Mouse (Mus musculus) left cerebral cortex, adult 9 months (tissue): ENCODE results near the gene Col27a1.

ENCODE experiments used
- DNase-seq, 2 experiments: peaks; one replicate each; pipeline ENCODE4 v3.0.0; 2022; ENCODE audit warnings: low spot score in 2 of 2

The Col27a1 gene

DNA sequence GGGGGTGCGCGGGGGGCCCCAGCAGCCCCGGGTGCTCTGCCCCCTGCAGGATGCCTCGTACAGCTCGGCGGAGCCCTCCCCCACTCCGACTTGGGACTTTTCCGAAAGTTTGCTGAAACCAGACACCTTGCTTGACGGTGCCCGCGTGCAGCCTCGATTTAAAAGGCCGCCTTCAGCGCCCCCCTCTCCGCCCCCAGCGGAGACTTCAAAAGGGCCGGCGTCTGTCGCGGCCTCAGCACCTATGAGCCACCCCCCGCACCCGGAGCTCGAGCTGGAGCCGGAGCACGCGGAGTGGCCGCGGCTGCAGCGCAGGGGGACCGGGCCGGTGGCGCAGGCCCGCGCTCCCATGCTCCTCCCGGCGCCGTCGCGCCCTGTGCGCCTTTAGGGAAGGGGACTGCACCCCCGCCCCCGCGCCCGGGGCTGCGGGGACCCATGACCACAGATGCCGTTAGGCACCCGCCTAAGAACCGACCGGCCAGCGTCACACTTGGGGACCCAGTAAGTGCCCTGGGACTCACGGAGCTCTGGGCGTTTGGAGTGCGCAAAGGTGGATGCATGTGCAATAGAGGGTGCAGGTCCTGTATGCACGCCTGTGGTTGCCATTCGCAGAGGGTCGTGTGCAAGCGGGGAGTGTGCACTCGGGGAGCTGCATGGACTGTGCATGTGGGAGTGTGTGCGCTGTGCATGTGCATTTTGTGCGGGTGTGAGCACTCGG is at the start of gene Col27a1:
Gene Col27a1 (plus strand): TSS at position 98 of the 715 bp plus-strand sequence.
- no peak for DNase-seq

DNA sequence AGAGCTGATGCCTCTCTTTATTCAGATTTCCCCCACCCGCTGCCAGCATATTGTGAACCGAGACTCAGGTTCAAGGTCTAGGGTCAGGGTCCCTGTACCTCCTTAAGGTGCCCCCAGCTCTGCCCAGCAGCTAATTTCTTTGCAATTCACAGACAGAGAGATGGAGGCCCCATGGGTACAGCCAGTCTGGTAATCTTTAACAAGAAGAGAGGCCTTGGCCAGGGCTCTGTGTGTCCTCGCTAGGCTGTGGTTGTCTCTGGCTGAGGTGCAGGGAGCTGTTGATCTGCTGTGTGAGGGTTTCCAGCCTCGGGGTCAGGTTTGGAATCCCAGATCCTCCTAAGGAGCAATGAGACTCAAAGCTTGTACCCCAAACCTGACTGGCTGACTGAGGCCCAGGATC is 48.2 kb upstream of the Col27a1 start:
- DNase-seq, result no peak

DNA sequence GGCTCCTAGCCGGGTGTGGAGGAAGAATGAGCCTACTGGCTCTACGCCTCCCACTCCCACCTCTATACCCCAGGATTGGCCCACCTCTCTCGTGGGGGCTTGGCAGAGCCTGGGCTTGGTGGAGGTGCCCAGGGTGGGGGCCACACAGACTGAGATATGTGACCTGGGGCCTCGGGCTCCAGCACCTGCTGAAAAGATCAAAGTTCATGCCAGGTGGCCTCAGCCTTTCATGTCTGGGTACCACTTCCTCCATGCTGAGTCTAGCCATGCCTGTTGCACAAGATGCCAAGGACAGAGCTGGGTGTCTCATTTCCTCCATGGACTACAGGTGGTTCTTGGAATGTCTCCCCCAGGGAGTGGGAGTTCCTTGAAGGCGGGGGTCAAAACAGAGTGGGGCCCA is 47.5 kb upstream of the Col27a1 start:
- no peak for DNase-seq

DNA sequence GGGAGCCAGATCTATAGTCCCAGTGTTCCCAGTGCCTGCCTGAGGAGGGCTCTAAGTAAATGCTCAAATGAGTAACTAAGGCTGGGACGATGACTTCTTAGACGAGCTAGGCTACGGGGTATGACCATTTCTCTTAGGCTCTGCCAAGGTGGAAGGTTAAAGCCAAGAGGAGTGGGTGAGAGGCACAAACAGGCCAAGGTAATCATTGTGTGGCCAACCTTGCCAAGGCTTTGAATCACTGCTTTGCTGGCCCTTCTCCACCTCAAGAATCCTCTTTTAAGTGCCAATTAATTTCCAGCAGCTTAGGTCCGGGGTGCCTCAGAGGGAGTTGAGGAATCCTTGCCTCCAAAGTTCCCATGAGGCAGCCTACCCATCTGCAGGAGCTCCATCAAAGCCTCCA is 43.7 kb upstream of the Col27a1 start:
- no peak for DNase-seq

DNA sequence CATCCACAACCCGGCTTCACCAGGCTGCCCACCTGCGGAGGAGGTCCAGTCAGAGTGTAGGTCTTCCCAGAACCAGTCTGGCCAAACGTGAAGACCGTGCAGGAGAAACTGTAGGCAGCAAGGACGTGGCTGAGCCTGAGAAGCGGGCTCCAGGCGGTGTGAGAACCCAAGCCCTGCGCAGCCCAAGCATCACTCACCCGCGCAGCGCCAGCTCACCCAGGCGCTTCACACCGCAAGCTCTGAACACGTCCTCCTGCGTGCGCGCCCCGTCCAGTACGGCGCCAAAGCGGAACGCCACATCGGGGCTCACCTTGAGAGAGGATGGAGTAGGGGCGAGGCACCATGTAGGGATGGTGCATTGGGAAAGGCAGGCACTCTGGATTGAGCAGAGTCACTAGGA is 42.7 kb upstream of the Col27a1 start:
- no peak for DNase-seq

DNA sequence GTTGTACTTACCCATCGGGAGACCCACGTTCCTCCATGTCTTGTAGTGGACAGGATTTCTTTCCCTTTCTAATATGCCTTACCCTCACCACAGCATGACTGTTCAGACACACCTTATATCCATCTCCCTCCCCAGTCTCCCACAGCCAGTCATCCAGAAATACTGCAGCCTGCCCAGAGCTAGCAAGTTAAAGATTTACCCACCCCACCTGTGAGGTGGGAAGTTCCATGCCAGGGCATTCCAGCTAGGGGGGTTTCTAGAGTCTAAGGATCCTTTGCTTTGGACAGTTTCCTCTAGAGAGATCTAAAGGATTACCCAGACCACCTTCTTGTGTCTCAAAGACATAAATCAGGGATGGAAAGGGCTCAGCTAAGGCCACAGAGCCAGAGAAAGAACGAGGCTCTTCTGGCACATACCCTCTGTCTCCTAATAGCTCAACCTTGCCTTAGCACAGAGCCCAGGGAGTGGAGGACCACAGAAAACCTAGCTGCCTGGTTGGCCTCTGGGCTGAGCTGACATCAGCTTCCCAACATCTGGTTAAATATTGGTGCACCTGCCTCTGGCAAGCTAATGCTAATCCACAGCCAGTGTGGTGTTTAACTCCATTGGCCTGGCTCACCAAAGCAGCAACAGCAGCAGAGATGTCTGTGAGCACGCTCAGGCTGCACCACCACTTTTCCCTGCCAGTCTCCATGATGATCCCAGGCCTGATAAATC is 41.7 kb upstream of the Col27a1 start, which contains the start of gene Kif12:
Gene Kif12 (minus strand): TSS at position 163 of the 717 bp plus-strand sequence.
- DNase-seq, result no peak

DNA sequence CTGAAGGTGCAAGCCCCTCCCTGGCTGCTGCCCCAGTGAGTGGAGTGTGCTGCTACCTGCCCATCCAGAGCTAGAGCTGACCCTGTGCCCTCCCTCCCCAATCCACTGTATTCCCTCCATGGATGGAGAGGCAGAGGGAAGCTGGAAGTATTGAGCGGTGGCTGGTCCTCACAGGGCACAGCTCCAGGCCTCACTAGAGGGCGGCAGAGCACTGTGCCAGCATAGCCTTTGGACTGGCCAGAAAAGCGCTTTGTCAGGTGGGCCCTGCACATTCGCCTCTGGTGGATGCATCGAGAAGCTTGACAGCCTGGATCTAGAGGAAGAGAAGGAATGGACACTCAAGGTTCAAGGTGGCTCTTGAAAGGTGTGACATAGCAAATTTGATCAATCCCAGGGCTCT is 32.2 kb upstream of the Col27a1 start:
- peak in 1 of 2 experiments; percentile 64 for DNase-seq

DNA sequence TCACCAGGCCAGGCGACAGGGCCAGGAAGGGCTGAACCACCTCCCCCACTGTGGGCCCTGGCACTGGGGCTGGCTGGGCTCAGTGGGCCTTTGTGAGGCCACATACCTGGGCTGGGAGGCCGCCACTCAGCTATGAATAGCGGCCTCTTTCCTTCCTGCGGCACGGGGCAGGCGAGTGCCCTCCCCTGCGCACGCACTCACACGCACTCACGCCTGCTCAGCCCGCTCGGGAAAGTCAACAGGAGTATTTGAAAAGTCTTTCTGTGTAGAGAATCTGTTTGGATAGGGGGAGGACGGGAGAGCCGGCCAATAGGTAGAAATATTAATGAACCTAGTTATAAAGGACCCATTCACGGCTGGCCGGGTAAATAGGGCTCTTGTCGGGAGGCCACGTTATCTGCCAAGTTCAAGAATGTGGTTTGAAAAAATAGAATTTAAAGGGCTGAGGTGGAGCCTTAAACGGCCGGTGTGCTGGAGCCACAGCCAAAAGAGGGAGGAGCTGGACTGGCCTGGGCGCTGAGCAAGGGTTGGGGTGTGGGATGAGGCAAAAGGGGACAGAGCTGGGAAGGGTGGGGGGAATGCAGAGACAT is 27.4 kb upstream of the Col27a1 start:
- no peak for DNase-seq

DNA sequence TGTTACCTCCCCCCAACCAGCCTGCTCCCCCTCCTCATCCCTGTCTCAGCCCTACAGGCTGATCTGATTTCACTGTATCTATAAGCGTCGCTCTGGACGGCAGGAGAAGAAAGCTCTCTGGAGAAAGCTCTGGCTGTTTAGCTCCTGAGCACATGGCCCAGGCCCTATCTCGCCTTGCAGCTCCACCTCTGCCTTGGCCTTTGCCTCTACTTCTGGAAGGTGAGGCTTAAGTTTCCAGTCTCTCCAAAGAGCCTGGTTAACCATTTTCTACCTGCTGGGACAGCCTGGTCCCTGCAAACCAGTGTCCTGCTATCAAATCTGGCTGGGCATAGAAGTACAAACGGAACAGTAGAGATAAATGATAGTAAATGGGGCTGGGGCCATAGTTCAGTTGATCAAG is 22.2 kb upstream of the Col27a1 start:
- no peak for DNase-seq

DNA sequence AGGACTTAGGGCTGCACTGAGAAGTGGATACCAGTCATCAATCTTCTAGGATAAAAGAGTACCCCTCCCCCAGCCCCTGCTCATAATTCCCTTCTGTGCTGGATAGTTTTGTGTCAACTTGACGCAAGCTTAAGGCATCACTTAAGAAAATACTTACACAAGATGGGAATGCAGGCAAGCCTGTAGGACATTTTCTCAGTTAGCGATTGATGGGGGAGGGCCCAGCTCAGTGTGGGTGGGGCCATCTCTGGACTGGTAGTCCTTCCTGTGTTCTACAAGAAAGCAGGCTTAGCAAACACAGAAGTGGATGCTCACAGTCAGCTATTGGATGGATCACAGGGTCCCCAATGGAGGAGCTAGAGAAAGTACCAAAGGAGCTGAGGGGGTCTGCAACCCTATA is 19.4 kb upstream of the Col27a1 start:
- DNase-seq, result no peak

DNA sequence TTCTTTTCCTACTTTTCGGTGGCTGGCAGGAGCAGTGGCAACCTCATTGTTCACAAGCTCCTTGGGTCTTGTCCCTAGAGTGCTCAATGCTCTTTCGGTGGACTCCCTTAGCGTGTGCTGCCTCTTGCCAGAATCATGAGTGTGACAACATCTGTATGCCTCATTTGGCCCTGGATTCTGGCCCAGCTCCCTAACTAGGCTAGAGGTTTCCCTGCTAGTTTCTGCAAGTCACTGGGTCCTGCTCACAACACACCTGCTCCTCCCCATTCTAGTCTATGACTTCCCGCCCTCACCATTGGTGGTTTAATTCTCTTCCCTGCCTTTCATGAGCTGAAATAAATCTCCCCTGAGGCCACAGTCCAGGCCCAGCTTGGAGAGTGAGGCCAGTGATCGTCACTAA is 14.4 kb upstream of the Col27a1 start:
- no peak for DNase-seq

DNA sequence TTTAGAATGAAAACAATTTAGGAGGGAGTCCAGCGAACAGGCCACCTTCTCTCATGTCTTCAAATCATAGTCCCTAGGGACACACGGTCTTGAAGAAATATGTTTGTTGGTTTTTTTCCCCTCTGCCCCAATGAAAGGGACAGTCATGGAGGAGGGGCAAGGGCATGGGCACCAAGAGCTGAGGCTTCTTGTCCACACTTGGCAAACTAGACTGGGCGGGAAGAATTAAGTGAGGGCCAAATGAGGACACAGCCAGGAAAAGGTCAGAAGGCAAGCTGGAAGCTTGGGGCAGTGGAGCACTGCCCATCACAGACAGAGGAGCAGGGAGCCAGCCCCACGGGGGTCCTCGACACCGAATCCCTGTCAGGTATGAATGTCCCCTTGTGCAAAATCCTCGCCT is 9.9 kb upstream of the Col27a1 start:
- no peak for DNase-seq

DNA sequence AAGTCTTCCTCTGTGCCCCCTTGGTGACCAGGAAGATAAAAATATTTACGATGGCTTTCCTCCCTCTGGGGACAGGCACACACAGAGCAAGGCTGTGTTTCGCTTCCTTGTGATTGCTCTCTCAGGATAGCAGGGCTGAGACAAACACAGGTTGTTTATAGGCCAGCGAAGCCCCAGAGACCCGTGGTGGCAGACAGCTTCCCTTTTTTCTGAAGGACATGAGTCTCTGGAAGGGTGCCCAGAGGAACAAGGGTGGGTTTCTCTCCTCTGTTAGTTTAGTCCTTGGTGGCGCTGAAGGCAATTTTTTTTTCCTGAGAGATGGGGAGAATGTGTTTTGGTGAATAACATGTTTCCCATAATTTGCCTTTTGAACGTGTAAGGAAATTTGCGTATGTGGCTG is 8.2 kb upstream of the Col27a1 start:
- DNase-seq, result peak in 1 of 2 experiments; percentile 46

DNA sequence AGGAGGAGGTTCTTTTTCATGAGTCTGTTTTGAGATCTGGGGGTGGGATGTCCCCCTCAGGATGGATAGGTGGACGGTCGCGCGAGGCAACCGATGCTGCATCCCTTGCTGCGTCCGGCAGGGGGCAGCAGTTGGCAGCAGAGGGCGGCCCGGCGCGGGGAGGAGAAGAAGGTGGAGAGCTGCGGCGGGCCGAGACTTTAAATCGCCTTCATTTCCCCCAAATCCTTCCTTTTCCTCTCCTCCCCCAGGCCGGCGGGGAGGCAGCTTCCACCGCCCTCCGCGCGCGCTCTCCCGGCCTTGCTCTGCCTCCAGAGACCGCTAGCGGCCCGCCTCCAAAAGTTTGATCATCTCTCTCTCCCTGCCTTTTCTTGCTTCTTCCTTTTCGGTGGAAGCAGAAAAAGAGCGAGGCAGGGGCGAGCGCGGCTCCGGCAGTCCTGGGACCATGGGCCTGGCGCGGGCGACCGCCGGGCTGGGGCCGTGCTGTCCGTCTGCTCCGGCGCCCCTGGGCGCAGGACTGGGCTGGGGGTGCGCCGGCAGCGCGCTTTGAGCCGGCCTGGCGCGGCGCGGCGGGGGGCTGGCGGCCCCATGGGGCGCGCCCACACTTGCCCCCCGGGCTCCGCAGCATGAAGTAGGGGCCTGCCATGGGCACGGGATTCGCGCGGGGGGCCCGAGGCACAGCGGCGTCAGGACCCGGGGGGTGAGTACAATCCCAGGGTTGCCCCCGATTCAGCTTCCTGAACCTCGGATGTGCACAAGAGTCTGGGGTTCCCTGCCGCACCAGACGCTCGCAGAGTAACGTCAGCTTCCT is 1.6 kb downstream of the Col27a1 start:
- DNase-seq, result peak in 1 of 2 experiments; percentile 72

DNA sequence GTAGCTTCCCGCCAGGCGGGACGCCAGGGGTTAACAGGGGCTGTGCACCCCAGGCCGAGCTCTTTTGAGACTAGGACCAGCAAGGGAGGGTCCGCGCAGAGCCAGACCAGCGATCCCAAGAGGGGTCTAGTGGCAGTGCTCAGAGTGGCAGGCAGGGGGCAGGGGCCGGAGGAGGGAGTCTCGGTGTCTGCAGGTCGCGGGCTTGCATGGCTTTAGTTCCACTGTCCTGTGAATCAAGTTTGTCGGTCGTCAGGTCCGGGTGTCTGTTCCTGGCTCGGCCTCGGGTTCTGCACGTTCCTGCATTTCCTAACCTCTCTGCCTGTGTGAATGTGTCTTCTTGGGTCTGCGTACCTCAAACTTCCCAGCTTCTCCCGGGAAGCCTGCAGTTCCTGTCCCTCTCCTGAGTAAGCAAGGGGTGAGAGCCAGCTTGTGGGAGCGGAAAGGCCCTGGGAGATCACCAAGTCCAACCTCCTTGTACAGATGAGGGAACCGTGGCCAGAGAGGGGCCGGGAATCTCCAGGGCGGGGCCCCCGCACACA is 2.3 kb downstream of the Col27a1 start:
- no peak for DNase-seq

DNA sequence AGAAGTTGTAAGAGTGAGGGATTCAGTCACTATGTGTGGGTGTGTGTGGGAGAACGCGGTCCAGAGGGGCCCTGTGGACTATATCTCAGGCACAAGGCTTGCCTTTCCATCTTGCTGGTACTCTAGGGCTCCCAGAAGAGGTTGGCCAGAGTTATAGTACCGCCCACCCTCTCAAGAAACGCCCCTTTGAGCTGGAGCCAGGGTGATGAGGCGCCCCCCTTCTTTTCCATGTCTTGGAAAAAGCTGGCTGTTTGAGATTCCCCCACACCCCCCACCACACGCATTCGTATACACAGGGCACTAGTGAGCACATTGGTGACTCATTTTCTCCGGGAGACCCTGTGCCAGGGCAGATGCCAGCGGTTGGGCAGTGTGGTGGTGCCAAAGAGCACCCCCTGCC is 2.8 kb downstream of the Col27a1 start:
- no peak for DNase-seq

DNA sequence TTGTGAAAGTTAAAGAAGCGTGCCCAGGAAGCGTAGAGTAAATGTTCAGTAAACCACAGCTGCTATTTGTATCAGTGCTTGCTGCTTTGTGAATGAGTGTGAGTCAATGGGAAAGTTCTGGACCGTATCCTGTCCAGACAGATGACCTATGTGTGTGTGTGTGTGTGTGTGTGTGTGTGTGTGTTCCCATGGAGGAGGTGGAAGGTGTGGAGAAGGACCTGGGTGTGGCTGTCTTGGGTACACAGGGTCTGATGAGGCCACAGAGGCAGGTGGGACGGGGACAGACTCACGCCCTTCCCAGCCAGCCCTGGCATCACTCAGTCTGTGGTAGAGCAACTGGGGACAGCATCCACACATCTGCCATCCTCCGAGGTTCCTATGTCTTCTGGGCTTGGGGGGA is 3.7 kb downstream of the Col27a1 start:
- DNase-seq, result no peak

DNA sequence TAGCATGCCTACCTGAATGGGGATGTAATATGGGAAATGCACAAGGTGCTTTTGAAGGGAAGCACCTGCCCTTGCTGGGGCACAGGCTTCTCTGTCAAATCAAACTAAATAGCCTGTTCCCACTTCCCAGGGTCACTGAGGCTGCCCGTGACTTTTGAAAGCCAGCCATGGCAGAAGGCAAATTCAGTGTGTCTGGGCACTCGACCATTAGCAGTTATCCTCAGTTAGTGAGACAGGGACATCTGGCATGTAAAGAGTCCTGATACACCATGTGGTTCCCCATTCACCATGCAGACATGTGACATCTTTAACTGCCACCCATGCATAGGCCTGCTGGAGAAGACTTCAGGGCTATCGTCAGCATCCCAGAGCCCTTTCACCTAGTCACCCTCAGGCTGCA is 5.3 kb downstream of the Col27a1 start:
- DNase-seq, result no peak

DNA sequence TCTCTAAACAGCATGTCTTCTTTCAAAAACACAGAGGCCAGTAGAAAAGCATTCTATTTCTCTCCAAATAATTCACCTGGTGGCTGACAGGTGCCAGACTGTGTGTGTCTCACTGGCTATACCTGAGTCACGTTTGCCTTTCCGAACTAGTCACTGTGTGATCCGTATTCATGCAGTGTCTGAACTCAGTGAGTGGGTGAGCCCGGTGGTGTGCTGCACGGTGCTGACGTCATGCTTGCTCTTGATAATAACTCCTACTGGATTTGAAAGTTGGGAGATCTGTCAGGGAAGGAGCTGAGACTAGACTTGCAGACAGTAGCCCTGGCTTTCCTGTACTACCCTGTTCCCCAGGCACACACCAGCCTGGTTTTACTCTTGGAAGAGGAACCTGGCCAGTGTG is 5.8 kb downstream of the Col27a1 start:
- no peak for DNase-seq

DNA sequence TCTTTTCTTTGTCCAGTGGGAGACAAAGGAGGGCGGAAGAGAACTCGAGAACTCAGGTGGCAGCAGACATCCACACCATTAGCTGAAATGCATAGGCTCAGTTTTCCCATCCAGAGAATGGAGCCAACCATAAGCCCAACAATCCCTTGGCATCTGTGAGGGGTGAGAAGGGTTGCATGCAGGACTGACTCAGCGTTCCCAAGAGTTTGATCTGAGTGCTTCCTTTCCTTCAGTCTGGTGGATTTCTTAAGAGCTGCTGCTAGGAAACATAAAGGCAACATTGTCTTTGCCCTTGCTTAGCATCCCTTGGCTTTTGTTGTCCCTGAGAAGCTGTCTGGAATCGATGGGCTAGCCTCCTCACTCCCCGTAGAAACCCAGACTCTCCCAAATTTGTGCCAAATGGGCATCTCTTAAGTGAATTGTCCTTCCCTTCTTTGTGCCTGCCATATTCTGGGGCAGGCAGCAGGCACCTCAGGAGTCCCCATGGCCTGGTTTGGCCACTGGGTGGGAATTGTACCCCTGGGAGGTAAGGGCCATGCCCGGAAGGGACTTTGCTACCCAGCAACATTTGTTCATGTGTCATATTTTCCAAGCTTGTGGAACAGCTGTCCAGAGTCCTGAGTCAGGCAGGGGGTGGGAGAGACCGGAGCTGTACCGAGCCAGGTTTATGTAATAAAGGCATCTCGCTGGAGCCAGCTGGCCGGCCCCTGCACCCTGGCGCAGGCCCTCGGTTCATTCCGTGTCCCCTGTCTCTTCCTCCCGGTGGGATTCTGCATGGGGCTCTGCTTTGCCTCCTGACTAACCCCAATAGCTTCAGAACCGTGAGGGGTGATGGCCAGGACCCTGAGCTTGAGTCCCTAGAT is 7.5 kb downstream of the Col27a1 start:
- no peak for DNase-seq

DNA sequence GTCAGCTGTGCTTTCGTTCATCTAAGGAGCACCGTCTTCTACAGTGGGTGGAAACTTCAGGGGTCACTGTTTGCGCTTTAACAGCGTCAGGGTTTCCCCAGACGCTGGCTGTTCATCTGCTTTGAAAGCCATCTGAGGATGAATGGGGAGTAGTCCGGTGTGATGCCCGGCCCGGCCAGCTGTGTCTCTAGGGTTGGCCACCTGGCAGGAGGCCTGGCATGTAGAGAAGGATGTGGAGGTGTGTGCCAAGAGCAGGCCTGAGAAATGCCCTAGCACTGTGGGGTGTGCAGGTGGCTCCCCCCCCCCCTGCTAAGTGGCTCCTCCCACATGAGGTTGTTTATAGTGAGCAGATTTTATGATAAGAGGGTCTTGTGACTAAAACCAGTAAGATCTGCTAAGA is 8.4 kb downstream of the Col27a1 start:
- DNase-seq, result no peak
